Mouse (Mus musculus): Measurements from ENCODE around the gene Duox1. TPM values are rescaled to one million over a fixed set of nuclear protein-coding genes. Genes with fewer than 3 reads are reported as not detected.
A peak's percentile ranks its signal among the peaks of the same experiment; 100 is the strongest.
"Not testable (repeated sequence)": the region's sequence is repeated elsewhere in the genome, so short reads cannot be mapped to it uniquely, and the experiment has no call there.

The Duox1 gene
- polyA plus RNA-seq, 1 experiment from 2014 or later: not detected

- no peak overlapping the region for H3K27ac ChIP-seq (ENCODE audit: low read length)
- H3K36me3 ChIP-seq (ENCODE audit: control insufficient read depth, insufficient read depth): no peaks in the 10 kb centered on the region
- H3K4me1 ChIP-seq (ENCODE audit: control insufficient read depth, low read depth, low read length): peaks cover 18% of the 10 kb centered on the region
- H3K4me2 ChIP-seq (ENCODE audit: low read depth, low read length): peak overlapping the region; percentile 58
- H3K4me3 ChIP-seq (ENCODE audit: low read depth, low read length): peak overlapping the region; percentile 36
- H3K9ac ChIP-seq (ENCODE audit: low read depth, low read length): 0 out of 2 replicates have a peak overlapping the region, but pooled peaks have one; percentile 6
- H3K9me3 ChIP-seq (replicated peaks; ENCODE audit: control insufficient read depth, low read length): no peaks in the 10 kb centered on the region
- peaks cover 4% of the 10 kb centered on the region; the same call in 1 of the 2 replicates for H3K27me3 ChIP-seq (ENCODE audit: control insufficient read depth, insufficient read depth, low read depth, low read length)
- 6% methylated on average over 11 of the region's 11 CpGs for WGBS (ENCODE audit: insufficient replicate concordance)
- no peak for ATAC-seq (ENCODE audit: low read depth)
Observed at GRCm38 (mm10) chr2:122380768-122381311, 65.4 kb downstream of the Duox1 start.

DNA sequence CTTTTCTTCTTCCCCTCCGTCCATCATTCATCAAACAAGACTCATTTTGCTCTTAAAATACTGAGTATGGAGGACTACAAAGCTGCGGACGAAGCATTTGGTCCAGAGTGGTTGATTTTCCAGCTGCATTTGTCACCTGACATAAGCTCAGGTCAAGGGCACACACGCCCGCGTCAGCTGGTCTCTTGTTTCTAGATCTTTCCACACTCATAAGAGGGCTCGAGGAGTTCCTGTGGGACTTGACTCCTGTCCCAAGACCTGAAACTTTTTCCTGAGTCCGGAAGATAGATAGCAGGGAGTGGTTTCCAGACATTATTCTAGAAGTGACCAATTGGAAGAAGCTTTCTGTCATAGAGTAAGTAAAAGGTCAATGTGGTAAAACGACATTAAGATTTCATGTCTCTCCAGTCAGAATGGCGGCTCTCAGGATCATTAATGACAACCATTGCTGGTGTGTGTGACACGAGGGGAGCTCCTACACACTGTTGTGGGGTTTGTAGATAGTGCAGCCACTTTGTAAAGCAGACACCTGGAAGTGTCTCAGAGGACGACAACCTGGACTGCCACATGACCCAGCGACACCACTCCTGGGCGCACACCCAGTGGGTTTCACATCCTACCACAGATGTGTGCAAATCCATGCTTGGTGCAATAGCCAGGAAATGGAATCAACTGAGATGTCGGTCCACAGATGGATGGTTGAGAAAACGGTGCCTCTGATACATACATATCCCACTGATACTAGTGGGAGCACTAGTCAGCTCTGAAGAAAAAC, 66.0 kb downstream of the Duox1 start:
- Histone ChIP-seq H3K36me3 (ENCODE audit: control insufficient read depth, insufficient read depth) (no peaks in the 10 kb centered on the region), H3K27me3 (ENCODE audit: control insufficient read depth, insufficient read depth, low read depth, low read length) (peaks cover 4% of the 10 kb centered on the region; the same call in 1 of the 2 replicates), H3K4me3 (ENCODE audit: low read depth, low read length) (no peak overlapping the region), H3K4me2 (ENCODE audit: low read depth, low read length) (no peak overlapping the region), H3K9ac (ENCODE audit: low read depth, low read length) (no peak overlapping the region), H3K9me3 (replicated peaks; ENCODE audit: control insufficient read depth, low read length) (no peaks in the 10 kb centered on the region), H3K27ac (ENCODE audit: low read length) (no peak overlapping the region), H3K4me1 (ENCODE audit: control insufficient read depth, low read depth, low read length) (peaks cover 13% of the 10 kb centered on the region)
- WGBS (ENCODE audit: insufficient replicate concordance): 51% methylated on average over 16 of the region's 16 CpGs
- no peak for ATAC-seq (ENCODE audit: low read depth)

DNA sequence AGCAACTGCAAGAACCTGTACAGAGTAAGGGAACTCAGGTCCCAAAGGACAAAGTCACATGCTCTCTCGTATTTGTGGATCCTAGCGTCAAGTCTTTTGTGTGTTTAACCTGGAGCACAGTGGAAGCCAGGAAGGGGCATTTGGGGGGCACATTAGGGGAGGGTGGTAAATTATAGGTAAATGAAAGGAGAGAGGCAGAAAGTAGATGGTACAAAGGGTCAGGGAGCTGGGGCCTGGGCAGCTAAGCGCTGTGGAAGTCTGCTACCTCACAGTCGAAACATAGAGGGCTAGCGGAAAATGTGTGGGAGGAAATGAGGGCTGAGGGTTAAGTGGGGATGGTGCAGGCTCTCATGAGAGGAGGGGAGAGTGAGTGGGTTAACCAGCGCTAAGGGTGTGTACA, 66.6 kb downstream of the Duox1 start:
- peaks cover 13% of the 10 kb centered on the region for H3K4me1 ChIP-seq (ENCODE audit: control insufficient read depth, low read depth, low read length)
- H3K27ac ChIP-seq (ENCODE audit: low read length): no peak overlapping the region
- H3K4me2 ChIP-seq (ENCODE audit: low read depth, low read length): no peak overlapping the region
- no peaks in the 10 kb centered on the region for H3K36me3 ChIP-seq (ENCODE audit: control insufficient read depth, insufficient read depth)
- H3K27me3 ChIP-seq (ENCODE audit: control insufficient read depth, insufficient read depth, low read depth, low read length): peaks cover 4% of the 10 kb centered on the region; the same call in 1 of the 2 replicates
- H3K9me3 ChIP-seq (replicated peaks; ENCODE audit: control insufficient read depth, low read length): no peaks in the 10 kb centered on the region
- H3K4me3 ChIP-seq (ENCODE audit: low read depth, low read length): no peak overlapping the region
- 64% methylated on average over 6 of the region's 6 CpGs for WGBS (ENCODE audit: insufficient replicate concordance)
- H3K9ac ChIP-seq (ENCODE audit: low read depth, low read length): no peak overlapping the region
- ATAC-seq (ENCODE audit: low read depth): no peak

DNA sequence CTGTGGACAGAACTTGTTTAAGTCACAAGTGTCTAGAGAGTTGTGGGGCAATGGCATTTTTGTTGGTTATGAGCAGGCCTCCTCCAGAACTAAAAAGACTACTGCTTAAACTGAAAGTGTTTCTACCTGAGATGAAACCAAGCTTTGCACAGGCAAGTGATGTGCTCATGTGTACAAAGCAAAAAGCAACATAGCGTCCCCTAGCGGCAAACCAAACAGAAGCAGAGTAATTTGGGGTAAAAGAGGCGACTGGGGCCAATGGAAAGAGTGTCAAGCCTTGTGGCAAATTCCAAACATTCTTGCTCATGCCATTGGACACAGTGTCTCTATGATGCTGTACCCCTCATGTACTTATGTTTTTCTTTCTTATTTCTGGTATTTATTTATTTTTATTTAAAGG, 69.6 kb downstream of the Duox1 start:
- no peak for ATAC-seq (ENCODE audit: low read depth)
- Histone ChIP-seq H3K4me3 (ENCODE audit: low read depth, low read length) (no peak overlapping the region), H3K4me1 (ENCODE audit: control insufficient read depth, low read depth, low read length) (peaks cover 5% of the 10 kb centered on the region), H3K9me3 (replicated peaks; ENCODE audit: control insufficient read depth, low read length) (no peaks in the 10 kb centered on the region), H3K27me3 (ENCODE audit: control insufficient read depth, insufficient read depth, low read depth, low read length) (peaks cover 4% of the 10 kb centered on the region; the same call in 1 of the 2 replicates), H3K27ac (ENCODE audit: low read length) (no peak overlapping the region), H3K4me2 (ENCODE audit: low read depth, low read length) (no peak overlapping the region), H3K9ac (ENCODE audit: low read depth, low read length) (no peak overlapping the region), H3K36me3 (ENCODE audit: control insufficient read depth, insufficient read depth) (no peaks in the 10 kb centered on the region)
- 29% methylated on average over 3 of the region's 3 CpGs for WGBS (ENCODE audit: insufficient replicate concordance)

DNA sequence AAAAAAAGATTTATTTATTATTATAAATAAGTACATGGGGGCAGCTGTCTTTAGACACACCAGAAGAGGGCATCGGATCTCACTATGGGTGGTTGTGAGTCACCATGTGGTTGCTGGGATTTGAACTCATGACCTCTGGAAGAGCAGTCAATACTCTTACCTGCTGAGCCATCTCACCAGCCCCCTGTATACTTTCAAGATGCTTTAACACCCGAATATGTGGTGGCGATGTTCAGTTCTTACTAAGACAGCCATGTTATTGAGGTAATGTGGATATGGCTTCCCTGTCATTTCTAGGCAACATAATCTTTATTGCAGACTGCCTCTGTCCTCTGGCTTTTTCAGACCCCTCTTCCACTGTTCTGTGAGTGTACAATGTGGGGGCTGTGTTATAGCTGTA, 71.7 kb downstream of the Duox1 start:
- H3K4me3 ChIP-seq (ENCODE audit: low read depth, low read length); H3K4me1 ChIP-seq (ENCODE audit: control insufficient read depth, low read depth, low read length); H3K9ac ChIP-seq (ENCODE audit: low read depth, low read length); H3K27me3 ChIP-seq (ENCODE audit: control insufficient read depth, insufficient read depth, low read depth, low read length); H3K4me2 ChIP-seq (ENCODE audit: low read depth, low read length); ATAC-seq (ENCODE audit: low read depth); H3K36me3 ChIP-seq (ENCODE audit: control insufficient read depth, insufficient read depth); H3K27ac ChIP-seq (ENCODE audit: low read length); H3K9me3 ChIP-seq (replicated peaks; ENCODE audit: control insufficient read depth, low read length): not testable (repeated sequence)
- WGBS (ENCODE audit: insufficient replicate concordance): 80% methylated on average over 3 of the region's 3 CpGs

- H3K4me1 ChIP-seq (ENCODE audit: control insufficient read depth, low read depth, low read length): no peaks in the 10 kb centered on the region
- no peak for ATAC-seq (ENCODE audit: low read depth)
- no peak overlapping the region for H3K27ac ChIP-seq (ENCODE audit: low read length)
- H3K9ac ChIP-seq (ENCODE audit: low read depth, low read length): no peak overlapping the region
- no peak overlapping the region for H3K4me3 ChIP-seq (ENCODE audit: low read depth, low read length)
- H3K4me2 ChIP-seq (ENCODE audit: low read depth, low read length): no peak overlapping the region
- WGBS (ENCODE audit: insufficient replicate concordance): 46% methylated on average over 1 of the region's 1 CpGs
- no peaks in the 10 kb centered on the region for H3K27me3 ChIP-seq (ENCODE audit: control insufficient read depth, insufficient read depth, low read depth, low read length)
- no peaks in the 10 kb centered on the region for H3K36me3 ChIP-seq (ENCODE audit: control insufficient read depth, insufficient read depth)
- no peaks in the 10 kb centered on the region for H3K9me3 ChIP-seq (replicated peaks; ENCODE audit: control insufficient read depth, low read length)
Observed at GRCm38 (mm10) chr2:122396150-122396549, 80.7 kb downstream of the Duox1 start.

Other genes with a start within 250 kb of the Duox1 start
- 3.2 and 3.5 TPM in 2 replicates for gene Spg11, start 197.3 kb upstream of the Duox1 start, polyA plus RNA-seq (2015; fragmentation: Nextera tagmentation; extraction: Ambion mirVana)
- gene B2m, start 168.0 kb upstream of the Duox1 start, polyA plus RNA-seq (2015; fragmentation: Nextera tagmentation; extraction: Ambion mirVana): 426 and 495 TPM in 2 replicates
- 0.05 and 0.07 TPM in 2 replicates for gene Trim69, start 155.0 kb upstream of the Duox1 start, polyA plus RNA-seq (2015; fragmentation: Nextera tagmentation; extraction: Ambion mirVana)
- gene Patl2, start 129.5 kb upstream of the Duox1 start, polyA plus RNA-seq (2015; fragmentation: Nextera tagmentation; extraction: Ambion mirVana): 0.04 and 0.07 TPM in 2 replicates
- not detected in 2 replicates for gene Terb2, start 129.4 kb upstream of the Duox1 start, polyA plus RNA-seq (2015; fragmentation: Nextera tagmentation; extraction: Ambion mirVana)
- gene Sord, start 80.9 kb upstream of the Duox1 start, polyA plus RNA-seq (2015; fragmentation: Nextera tagmentation; extraction: Ambion mirVana): 193 and 196 TPM in 2 replicates
- not detected in 2 replicates for gene Duox2, start 17.2 kb upstream of the Duox1 start, polyA plus RNA-seq (2015; fragmentation: Nextera tagmentation; extraction: Ambion mirVana)
- gene Duoxa2, start 16.8 kb upstream of the Duox1 start, polyA plus RNA-seq (2015; fragmentation: Nextera tagmentation; extraction: Ambion mirVana): not detected in 2 replicates
- 0.05 TPM in 1 of 2 replicates, not detected in the other for gene Duoxa1, start 1.9 kb upstream of the Duox1 start, polyA plus RNA-seq (2015; fragmentation: Nextera tagmentation; extraction: Ambion mirVana)
- gene Shf, start 53.5 kb downstream of the Duox1 start, polyA plus RNA-seq (2015; fragmentation: Nextera tagmentation; extraction: Ambion mirVana): 0.89 and 1.3 TPM in 2 replicates
- gene Slc28a2, start 110.8 kb downstream of the Duox1 start, polyA plus RNA-seq (2015; fragmentation: Nextera tagmentation; extraction: Ambion mirVana): 1.6 and 2.3 TPM in 2 replicates
- gene Gm14085, start 169.3 kb downstream of the Duox1 start, polyA plus RNA-seq (2015; fragmentation: Nextera tagmentation; extraction: Ambion mirVana): 0.05 TPM in 1 of 2 replicates, not detected in the other